Mouse (Mus musculus) c-Kit-positive CD71-positive TER-119-positive erythroid progenitor cells, embryonic 14.5 days (primary cell): ENCODE results near the gene Glmp.
"Not testable (repeated sequence)": the region's sequence is repeated elsewhere in the genome, so short reads cannot be mapped to it uniquely, and the experiment has no call there.

ENCODE experiments used
- DNase-seq: peaks from one replicate; pipeline ENCODE4 v3.0.0-alpha.2; 2013; ENCODE audit warnings: low spot score

Gene Glmp

DNA sequence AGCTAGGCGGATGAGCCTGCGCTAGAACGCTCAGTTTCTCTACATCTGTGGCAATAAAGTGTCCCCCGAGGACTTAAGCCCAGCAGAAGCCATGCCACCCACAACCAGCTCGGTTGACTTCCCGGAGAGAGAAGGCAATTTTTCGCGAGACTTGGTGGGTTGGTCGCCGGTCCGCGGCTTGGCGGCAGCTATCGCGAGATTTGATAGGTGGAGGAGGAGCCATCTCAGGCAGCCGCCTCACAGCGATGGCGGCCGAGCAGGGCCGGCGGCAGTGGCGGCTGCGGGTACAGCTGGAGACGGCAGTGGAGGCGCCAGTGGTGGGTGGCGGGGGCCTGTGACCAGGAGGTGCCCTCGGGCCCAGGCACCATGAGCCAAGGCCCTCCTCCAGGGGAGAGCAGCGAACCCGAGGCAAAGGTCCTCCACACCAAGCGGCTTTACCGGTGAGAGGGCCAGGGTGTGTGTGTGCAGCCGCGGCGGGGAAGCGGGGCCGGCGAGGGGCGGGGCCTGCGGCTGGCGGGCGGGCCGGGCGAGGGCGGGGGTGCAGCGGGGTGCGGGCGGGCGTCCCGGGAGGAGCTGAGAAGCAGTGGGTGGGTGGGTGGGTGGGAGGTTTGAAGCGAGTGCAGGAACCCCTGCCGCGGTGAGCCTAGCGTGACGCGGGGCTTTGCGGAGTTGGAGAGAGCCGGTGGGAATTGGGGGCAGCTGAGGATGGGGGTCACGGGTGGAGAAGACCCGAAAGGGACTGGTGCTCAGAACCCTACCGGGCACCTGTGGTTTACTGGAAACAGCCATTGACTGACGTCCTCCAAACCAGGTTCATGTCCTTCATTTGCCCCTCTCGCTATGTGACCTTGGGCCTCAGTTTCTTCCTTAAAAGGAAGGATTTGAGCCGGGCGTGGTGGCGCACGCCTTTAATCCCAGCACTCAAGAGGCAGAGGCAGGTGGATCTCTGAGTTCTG is 11.5 kb downstream of the Glmp start, which contains the start of the genes Tmem79 and Smg5:
Gene Tmem79, minus strand, starts transcription at position 91 of the 956 bp plus-strand sequence.
Gene Smg5, plus strand, starts transcription at position 203 of the 956 bp plus-strand sequence.
- DNase-seq: peak; percentile 93

DNA sequence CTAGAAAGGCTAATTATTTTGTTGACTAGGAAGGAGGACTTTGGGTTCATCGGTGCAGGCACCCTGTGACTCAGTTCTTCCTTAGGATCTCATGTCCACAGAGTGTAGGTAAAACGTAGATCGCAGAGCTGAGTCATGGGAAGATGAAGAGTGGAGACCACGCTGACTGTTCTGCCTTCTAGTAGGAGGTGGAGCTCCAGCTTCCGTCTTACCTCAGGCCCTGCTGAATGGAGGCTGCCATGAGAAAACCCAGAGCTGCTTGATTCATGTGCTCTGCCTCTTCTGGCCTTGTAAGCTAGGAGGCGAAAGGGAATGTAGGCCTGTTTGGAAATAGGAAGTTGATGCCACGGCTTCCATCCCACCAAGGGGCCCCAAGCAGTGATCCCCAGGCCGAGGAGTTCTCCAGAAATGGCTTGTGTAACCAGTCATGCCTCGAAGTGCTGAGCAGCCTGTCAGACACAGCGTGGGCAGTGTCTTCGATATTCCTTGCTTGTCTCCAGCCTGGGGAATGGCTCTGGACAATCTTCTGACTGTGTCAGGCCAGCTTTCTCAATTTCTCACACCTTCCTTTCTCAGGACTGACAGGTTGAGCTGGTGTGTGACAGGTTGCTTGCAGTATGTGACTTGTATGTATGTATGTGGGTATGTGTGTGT is 12.7 kb downstream of the Glmp start:
- DNase-seq: peak; percentile 60

DNA sequence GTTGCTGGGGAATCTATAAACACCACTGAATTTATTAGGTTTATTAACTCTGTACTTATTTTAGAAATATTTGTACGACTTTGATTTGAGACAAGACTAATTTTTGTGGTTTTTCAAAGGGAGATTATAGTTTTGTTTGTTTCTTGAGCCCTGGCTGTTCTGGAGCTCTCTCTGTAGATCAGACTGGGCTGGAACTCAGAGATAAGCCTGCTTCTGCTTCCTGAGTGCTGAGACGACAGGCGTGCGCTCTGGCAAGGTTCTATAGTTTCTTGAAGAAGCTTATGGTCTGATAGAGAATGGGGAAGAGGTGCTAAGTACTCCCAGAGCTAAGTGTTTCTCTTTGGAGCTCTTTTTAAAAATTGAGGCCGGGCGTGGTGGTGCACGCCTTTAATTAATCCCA is 13.5 kb downstream of the Glmp start:
- DNase-seq: peak; percentile 68

DNA sequence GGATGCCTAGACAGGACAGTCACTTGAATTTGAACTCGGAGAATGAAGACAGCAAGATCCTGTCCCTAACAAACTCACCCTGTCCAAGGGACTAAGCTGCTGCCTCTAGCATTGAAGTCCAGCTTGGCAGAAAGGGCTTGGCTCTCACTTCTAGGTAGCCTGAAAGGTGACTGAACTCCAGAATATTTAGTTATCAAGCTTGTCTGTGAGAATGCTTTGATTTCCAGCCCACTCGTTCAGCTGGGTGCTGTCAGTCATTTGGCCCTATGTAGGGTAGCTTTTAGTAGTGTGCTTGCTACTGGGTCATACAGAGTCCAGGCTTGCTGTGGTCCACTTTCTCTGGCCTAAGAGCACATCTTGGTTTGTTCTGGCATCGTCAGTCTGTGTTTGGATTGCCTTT is 14.2 kb downstream of the Glmp start:
- no peak for DNase-seq

DNA sequence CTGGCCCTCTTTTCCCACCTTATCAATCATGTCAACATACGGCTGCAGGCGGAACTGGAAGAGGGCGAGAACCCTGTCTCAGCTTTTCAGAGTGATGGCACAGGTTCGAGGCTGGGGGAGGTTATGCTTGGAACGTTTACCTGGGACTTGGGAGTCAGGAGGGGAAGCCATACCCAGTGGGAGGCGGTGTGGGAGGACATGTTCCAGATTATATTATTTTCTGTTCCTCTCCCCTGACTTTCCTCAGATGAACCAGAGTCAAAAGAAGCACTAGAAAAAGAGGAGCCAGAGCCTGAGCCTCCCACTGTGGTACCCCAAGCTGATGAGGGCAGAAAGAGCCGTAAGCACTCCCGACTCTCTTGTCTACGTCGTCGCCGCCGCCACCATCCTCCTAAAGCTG is 25.9 kb downstream of the Glmp start:
- DNase-seq: no peak

DNA sequence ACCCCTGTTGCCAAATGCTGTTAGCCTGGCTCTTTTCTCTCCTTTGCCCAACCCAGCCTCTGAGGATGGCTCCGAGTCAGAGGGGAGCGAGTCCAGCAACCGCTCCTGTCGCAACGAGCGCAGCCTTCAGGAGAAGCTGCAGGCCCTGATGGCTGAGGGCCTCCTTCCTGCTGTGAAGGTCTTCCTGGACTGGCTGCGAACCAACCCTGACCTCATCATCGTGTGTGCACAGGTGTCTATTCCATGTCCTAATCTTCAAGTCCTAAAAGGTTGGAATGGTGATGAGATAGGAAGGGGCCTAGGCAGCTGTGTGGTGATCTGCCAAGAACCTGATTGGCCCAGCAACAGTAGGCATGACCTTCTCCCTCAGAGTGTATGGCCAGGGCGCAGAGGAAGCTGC is 28.1 kb downstream of the Glmp start:
- DNase-seq: no peak

DNA sequence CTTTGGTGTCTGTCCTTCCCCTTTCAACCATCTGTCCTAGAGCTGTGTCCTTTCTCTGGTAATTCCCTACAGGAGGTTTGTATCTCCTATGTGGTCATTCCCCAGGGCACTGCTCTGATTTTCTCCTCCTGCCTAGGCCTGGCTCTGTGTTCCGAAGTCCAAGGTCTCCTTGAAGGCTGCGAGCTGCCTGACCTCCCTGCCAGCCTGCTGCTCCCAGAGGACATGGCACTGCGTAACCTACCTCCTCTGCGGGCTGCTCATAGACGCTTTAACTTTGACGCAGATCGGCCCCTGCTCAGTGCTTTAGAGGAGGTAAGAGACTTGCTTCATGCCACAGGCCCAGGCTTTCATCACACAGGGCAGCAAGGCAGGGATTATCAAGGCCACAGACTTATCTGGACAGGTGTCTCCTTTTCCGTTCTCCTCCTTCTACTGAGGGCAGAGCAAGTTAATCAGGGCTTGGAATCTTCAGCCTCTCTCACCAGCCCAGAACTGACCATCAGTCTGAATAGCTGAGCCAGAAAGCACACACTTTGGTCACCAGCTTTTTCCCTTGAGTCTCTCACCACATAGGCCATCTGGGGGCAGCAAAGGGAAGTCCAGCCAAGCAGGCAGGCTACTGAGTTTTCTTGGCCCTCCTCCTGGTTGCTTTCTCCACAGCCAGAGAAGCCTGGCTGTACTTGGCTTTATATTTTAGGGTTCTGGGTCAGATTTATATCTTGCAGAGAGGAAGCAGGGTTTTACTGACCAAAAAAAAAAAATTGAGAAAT is 29.8 kb downstream of the Glmp start:
- no peak for DNase-seq

DNA sequence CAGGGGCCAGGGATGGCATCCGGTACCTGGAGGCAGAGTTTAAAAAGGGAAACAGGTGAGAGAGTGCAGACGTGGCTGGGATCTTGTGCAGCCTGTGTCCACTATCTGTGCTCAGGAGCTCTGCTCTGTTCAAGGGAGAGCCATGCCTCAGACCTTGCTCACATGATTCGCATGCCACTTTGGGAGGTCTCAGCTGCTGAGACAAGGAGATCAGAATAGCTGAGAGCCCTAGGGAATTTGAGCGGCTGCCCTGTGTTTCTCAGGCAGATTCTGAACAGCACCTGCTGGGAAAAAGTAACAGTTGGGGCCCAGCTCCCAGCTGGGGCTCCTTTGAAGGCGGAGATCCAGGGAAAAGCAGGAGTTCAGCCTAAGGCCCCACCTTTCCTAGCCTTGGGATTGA is 34.8 kb downstream of the Glmp start:
- no peak for DNase-seq

DNA sequence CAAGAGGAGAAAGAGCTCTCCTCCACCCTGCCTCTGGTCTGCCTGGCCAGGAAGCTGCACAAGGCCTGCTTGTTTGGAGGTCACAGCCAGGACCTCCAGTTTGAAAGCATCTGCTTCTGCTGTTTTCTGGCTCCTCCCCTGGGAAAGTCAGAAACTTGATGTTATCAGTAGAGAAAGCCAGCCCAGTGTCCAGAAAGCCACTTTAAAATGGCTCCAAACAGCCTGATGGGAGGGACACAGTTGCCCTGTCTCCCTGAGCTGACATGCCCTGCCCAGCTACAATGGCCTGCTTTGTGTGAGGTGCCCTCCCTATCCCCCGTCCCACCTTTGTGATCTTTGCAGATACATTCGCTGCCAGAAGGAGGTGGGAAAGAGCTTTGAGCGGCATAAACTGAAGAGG is 35.2 kb downstream of the Glmp start:
- no peak for DNase-seq

DNA sequence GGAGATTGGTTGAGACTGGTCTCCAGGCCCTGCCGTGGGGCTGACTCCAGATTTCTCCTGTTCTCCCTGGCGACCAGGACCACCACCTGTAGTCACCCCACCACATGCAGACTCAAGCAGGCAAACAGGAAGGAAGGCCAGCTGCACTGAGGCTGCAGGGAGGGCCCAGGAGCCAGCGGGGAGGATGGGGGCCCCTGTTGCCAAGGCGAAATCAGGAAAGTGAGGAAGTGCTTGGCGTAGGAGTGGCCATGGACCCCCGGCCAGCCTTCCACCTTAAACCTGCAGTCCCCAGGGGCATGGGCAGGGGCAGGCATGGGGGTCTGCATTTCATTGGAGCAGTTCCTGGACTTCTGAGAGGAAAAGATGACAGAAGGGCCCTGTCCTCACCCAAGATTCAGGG is 36.3 kb downstream of the Glmp start:
- no peak for DNase-seq

DNA sequence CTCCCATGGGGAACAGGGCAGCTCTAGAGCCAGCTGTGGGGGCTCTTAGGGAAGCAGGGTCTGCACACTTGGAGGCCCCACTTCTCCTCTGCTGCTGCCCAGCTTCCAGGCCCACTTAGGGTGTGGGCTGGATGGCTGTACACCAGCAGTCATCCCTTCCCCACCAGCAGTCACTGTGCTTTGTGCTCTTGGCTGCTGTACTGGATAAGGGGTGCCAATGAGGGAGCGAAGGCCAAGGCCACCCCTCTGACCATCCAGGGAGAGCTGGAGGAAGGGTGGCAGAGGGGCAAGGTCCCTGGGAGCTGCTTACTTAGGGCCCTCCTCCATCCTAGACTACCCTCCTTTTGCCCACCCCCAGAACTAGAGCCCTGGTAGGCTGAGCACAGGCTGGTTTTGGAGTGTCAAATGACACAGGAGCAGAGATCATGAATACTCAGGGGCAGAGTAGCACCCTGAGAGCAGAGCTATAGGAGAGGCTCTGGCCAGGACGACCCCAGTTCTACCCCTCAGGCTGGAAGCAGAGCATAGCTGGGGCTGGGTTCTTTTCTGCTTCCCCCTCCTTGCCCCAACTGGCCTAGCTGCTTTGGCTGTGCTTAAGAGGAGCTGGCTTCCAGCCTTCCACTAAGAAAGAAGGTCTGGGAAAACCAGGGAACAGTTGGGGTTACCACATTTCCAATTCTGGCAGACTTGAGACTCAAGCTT is 36.9 kb downstream of the Glmp start:
- DNase-seq: no peak

DNA sequence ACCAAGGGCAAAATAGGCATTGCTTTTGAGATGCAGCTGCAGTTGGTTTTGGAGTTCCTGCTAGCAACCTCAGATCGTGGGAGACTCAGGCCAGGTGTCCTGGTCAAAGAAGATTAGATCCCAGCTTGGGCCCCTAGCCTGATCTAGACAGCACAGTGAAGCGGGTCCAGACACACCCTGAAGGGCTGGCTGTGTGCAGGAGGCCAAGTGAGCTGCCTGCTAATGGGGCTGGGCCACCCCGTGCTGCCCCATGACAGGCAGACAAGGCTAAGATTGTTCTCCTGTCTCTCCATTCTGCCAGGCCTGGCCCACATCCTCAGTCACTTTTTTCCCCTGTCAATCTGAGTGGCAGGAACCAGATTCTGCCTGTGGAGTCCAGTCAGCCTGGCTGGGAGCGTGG is 38.9 kb downstream of the Glmp start:
- peak; percentile 82 for DNase-seq

DNA sequence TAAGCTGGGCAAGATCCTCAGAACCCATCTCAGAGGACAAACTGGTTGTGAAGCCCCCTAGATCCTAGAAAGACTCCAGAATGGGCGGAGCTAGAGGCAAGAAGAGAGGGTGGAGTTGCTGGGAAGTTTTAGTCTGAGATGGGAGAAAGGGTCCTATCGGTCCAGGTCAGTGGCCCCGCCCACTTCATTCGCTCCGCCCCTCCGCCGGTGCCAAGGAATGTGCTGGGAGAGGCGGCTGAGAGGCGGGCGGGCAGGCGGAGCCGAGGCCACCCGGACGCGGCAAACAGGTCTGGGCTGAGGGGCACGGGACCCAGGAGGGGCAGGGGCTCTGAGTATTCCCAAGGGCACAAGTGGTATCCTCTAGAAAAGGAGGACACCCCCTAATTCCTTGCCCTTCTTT is 39.5 kb downstream of the Glmp start, which contains the start of gene Paqr6:
Gene Paqr6, plus strand, starts transcription at position 248 of the 400 bp plus-strand sequence.
- DNase-seq: peak; percentile 81

DNA sequence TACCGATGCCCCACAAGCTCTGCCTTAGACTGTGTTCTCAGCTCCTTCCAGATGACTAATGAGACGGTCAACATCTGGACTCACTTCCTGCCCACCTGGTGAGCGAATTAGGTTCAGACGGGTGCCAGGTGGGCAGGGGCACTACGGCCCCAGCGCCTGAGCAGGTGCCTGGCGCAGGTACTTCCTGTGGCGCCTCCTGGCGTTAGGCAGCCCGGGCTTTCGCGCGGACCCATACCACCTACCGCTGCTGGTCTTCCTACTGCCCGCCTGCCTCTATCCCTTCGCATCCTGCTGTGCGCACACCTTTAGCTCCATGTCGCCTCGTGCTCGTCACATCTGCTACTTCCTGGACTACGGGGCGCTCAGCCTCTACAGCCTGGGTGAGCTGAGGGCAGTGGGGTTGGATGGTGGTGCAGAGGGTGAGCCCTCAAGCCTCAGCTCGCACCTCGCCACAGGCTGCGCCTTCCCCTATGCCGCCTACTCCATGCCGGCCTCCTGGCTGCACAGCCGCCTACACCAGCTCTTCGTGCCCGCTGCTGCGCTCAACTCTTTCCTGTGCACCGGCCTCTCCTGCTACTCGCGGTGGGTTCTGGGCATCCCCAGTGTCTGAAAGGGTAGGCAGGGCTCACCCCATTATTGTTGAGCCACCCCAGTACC is 41.0 kb downstream of the Glmp start:
- DNase-seq: no peak

DNA sequence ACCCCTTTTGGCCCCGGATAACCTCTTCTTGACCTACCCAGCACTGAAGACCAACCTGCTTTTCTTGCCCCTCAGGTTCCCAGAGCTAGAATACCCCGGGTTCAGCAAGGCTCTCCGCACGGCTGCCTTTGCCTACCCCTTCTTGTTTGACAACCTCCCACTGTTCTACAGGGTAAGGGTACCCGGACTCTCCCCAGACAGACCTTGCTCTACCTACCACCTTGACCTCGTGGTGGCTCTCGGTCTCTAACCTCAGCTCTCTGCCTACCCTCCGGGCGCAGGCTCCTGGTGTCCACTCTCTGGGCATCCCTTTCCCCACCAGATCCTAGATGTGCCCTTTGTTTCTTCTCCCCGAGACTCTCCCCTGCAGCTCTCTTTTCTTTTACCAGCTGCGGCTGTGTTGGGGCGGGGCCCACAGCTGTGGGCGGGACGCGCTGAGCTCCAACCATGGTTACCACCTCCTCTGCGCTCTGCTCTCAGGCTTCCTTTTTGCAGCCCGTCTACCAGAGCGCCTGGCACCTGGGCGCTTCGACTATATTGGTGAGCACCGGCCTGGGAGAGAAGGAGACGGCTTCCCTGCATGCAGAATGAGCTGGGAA is 42.1 kb downstream of the Glmp start:
- not testable (repeated sequence) for DNase-seq

DNA sequence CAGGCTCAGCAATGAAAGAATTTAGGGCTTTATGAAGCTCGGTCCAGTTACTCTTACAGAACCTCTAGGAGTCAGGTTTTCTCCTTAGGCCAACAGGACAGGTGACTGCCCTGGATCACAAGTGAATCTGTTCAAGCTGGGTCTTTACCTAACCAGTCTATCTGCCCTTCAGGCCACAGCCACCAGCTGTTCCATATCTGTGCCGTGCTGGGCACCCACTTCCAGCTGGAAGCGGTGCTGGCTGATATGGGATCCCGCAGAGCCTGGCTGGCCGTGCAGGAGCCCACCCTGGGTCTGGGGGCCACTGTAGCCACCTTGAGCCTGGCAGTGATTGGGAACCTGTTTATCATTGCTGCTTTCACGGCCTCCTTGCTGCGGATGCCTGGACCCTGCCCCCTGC is 42.7 kb downstream of the Glmp start:
- DNase-seq: not testable (repeated sequence)

DNA sequence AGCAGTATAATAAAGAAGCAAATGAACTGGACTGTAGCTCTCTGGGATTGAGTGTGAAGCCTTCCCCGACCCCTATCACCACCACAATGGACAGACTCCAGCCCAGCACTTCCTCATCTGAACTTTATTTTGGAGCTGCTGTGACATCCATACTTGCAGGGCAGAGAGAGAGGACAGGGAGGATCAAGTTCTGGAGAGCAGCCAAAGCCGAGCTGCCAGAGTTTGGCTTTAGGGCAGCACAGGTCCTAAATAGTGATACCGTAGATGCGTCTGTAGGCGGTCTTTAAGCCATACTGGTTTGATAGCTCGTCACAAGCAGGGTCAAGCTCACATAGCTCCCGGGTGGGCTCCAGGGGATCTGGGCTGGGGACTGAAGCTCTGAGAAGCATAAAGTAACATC is 43.7 kb downstream of the Glmp start:
- not testable (repeated sequence) for DNase-seq

DNA sequence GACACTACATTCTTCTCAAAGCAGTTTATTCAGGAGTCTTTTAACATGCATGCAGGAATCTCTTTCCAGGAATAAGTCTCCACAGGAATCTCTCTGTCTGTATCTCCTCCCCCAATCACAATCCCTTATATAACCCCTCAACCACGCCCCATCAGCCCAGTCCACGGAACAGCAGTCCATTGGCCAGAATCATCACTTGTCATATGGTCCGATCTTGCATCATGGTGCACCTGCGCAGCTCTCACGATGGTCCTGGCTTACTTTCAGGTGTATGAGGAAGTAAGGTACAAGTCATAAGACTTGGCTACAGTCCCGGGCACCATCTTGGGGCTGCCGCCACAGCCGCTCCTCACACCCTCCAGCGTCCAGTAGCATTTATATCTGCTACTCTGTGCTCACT is 47.8 kb downstream of the Glmp start, which contains the start of gene Bglap3:
Gene Bglap3, minus strand, starts transcription at position 101 of the 400 bp plus-strand sequence.
- not testable (repeated sequence) for DNase-seq

DNA sequence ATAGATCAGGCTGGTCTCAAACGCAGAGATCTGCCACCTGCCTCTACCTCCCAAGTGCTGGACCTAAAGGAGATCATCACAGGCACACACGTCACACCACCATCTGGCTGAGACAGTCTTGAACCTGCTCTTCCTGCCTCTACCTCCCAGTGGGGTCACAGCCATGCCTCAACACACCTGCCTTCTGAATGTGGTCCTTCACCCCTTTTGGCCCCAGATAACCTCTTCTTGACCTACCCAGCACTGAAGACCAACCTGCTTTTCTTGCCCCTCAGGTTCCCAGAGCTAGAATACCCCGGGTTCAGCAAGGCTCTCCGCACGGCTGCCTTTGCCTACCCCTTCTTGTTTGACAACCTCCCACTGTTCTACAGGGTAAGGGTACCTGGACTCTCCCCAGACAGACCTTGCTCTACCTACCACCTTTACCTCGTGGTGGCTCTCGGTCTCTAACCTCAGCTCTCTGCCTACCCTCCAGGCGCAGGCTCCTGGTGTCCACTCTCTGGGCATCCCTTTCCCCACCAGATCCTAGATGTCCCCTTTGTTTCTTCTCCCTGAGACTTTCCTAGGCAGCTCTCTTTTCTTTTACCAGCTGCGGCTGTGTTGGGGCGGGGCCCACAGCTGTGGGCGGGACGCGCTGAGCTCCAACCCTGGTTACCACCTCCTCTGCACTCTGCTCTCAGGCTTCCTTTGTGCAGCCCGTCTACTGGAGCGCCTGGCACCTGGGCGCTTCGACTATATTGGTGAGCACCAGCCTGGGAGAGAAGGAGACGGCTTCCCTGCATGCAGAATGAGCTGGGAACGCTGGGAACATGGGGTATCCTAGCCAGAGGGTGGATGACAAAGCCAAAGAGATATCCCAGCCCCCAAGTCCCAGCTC is 51.2 kb downstream of the Glmp start:
- not testable (repeated sequence) for DNase-seq

DNA sequence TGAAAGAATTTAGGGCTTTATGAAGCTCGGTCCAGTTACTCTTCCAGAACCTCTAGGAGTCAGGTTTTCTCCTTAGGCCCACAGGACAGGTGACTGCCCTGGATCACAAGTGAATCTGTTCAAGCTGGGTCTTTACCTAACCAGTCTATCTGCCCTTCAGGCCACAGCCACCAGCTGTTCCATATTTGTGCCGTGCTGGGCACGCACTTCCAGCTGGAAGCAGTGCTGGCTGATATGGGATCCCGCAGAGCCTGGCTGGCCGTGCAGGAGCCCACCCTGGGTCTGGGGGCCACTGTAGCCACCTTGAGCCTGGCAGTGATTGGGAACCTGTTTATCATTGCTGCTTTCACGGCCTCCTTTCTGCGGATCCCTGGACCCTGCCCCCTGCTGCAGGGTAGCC is 51.8 kb downstream of the Glmp start:
- DNase-seq: not testable (repeated sequence)
